Mouse (Mus musculus) olfactory bulb, adult 2 months (tissue): Measurements from ENCODE around the gene Epb42.

ENCODE experiments used
- CTCF ChIP-seq: fragments of 200-500 bp; IDR thresholded peaks from 2 replicates; pipeline ENCODE4 v1.5.1; 2012; ENCODE audit warnings: low read depth, mild to moderate bottlenecking, low read length, moderate library complexity; ENCODE audit not compliant: insufficient read depth
- POLR2A ChIP-seq: fragments of 200-500 bp; IDR thresholded peaks from 2 replicates; pipeline ENCODE4 v1.6.1; 2012; ENCODE audit warnings: mild to moderate bottlenecking, low read depth, low read length, moderate library complexity; ENCODE audit not compliant: insufficient read depth

DNA sequence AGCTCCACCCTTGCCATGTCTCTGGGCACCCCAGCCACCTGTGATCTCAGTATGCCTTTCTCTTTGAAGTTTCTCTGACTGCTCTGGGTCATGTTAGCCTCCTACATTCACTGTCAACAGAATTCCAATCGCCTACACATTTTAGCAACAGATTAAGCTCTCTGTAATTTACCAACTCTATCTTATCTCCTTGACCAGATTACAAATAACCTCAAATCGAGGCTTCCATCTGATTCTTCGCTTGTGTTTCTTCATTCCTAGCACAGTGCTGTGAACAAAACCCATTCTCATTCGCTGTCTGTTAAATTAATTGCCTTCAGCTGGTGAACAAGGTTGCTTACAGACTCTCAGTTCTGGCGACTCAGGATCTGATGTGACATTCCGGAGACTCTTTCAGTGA lies 21.1 kb upstream of the Epb42 start:
- no peak for TF ChIP-seq POLR2A
- TF ChIP-seq CTCF = no peak
